Mouse (Mus musculus) cerebellum, adult 8-10 months (tissue): Measurements from ENCODE around the gene Med19.
A peak's percentile ranks its signal among the peaks of the same experiment; 100 is the strongest.
"Not testable (repeated sequence)": the region's sequence is repeated elsewhere in the genome, so short reads cannot be mapped to it uniquely, and the experiment has no call there.

ENCODE experiments used
- DNase-seq: peaks from one replicate; pipeline ENCODE4 v3.0.0; 2022

Med19 gene

GRCm38 (mm10) chr2:84669828-84670568, 8.2 kb upstream of the Med19 start:
- no peak for DNase-seq

GRCm38 (mm10) chr2:84670569-84670933, 7.7 kb upstream of the Med19 start, which contains the start of gene Selenoh:
TSS of gene Selenoh (minus strand) at chr2:84670770.
- peak; percentile 73 for DNase-seq

- DNase-seq = not testable (repeated sequence)
Observed at GRCm38 (mm10) chr2:84671535-84671934, 6.7 kb upstream of the Med19 start.

GRCm38 (mm10) chr2:84677270-84677967, 783 bp upstream of the Med19 start:
- DNase-seq = no peak

GRCm38 (mm10) chr2:84679016-84679415, 814 bp downstream of the Med19 start, which contains the start of gene Tmx2:
TSS of gene Tmx2 (minus strand) at chr2:84679140.
- DNase-seq = no peak

- DNase-seq = no peak
Observed at GRCm38 (mm10) chr2:84682605-84683183, 4.5 kb downstream of the Med19 start.

GRCm38 (mm10) chr2:84688080-84688844, 10.1 kb downstream of the Med19 start:
- DNase-seq = no peak

GRCm38 (mm10) chr2:84690050-84690449, 11.8 kb downstream of the Med19 start:
- DNase-seq = no peak

- no peak for DNase-seq
Observed at GRCm38 (mm10) chr2:84695007-84695695, 16.9 kb downstream of the Med19 start.

- no peak for DNase-seq
Observed at GRCm38 (mm10) chr2:84703497-84703896, 25.3 kb downstream of the Med19 start.

- DNase-seq = no peak
Observed at GRCm38 (mm10) chr2:84704329-84704728, 26.1 kb downstream of the Med19 start.

- DNase-seq = no peak
Observed at GRCm38 (mm10) chr2:84705295-84705694, 27.1 kb downstream of the Med19 start.

- no peak for DNase-seq
Observed at GRCm38 (mm10) chr2:84707523-84707922, 29.3 kb downstream of the Med19 start.

GRCm38 (mm10) chr2:84711898-84712297, 33.7 kb downstream of the Med19 start:
- no peak for DNase-seq

- DNase-seq = no peak
Observed at GRCm38 (mm10) chr2:84714422-84714810, 36.2 kb downstream of the Med19 start.

GRCm38 (mm10) chr2:84714811-84715561, 36.8 kb downstream of the Med19 start, which contains the start of gene Zdhhc5:
TSS of gene Zdhhc5 (minus strand) at chr2:84715180.
- DNase-seq = peak; percentile 99

- peak; percentile 75 for DNase-seq
Observed at GRCm38 (mm10) chr2:84715562-84716361, 37.6 kb downstream of the Med19 start.

- DNase-seq = no peak
Observed at GRCm38 (mm10) chr2:84716423-84717355, 38.5 kb downstream of the Med19 start.

- DNase-seq = no peak
Observed at GRCm38 (mm10) chr2:84717357-84717756, 39.2 kb downstream of the Med19 start.

- no peak for DNase-seq
Observed at GRCm38 (mm10) chr2:84720718-84721117, 42.5 kb downstream of the Med19 start.
